Mouse (Mus musculus) right cerebral cortex, adult 18-20 months (tissue): ENCODE measurements around the gene Hoxa10.

Source experiments
- DNase-seq: peaks from one replicate; pipeline ENCODE4 v3.0.0; 2022; ENCODE audit warnings: mixed read lengths

Gene Hoxa10

GRCm38 (mm10) chr6:52216691-52217458 lies 23.8 kb downstream of the Hoxa10 start:
- no peak for DNase-seq

GRCm38 (mm10) chr6:52215771-52216535 lies 24.7 kb downstream of the Hoxa10 start:
- DNase-seq, result no peak

- DNase-seq, result no peak
Measured at GRCm38 (mm10) chr6:52215070-52215469, 25.6 kb downstream of the Hoxa10 start.

GRCm38 (mm10) chr6:52214271-52214670 lies 26.4 kb downstream of the Hoxa10 start:
- no peak for DNase-seq

- DNase-seq, result no peak
Measured at GRCm38 (mm10) chr6:52213119-52213986, 27.3 kb downstream of the Hoxa10 start, which contains the start of the genes Hoxa3 and Gm28308. TSS of gene Hoxa3 (minus strand) at chr6:52213336. TSS of gene Gm28308 (minus strand) at chr6:52213339.

GRCm38 (mm10) chr6:52212556-52213118 lies 28.0 kb downstream of the Hoxa10 start:
- no peak for DNase-seq

- DNase-seq, result no peak
Measured at GRCm38 (mm10) chr6:52211961-52212360, 28.7 kb downstream of the Hoxa10 start.

GRCm38 (mm10) chr6:52211170-52211935 lies 29.3 kb downstream of the Hoxa10 start:
- DNase-seq, result peak; percentile 58

GRCm38 (mm10) chr6:52209685-52210046 lies 31.0 kb downstream of the Hoxa10 start:
- DNase-seq, result no peak

GRCm38 (mm10) chr6:52208868-52209684 lies 31.6 kb downstream of the Hoxa10 start:
- no peak for DNase-seq

GRCm38 (mm10) chr6:52208072-52208867 lies 32.4 kb downstream of the Hoxa10 start, which contains the start of gene Hoxa6:
TSS of gene Hoxa6 (minus strand) at chr6:52208722.
- no peak for DNase-seq

GRCm38 (mm10) chr6:52207684-52207976 lies 33.0 kb downstream of the Hoxa10 start:
- DNase-seq, result no peak

- no peak for DNase-seq
Measured at GRCm38 (mm10) chr6:52206882-52207683, 33.6 kb downstream of the Hoxa10 start.

GRCm38 (mm10) chr6:52205638-52206621 lies 34.7 kb downstream of the Hoxa10 start:
- DNase-seq, result no peak

- no peak for DNase-seq
Measured at GRCm38 (mm10) chr6:52205221-52205620, 35.4 kb downstream of the Hoxa10 start.

- DNase-seq, result no peak
Measured at GRCm38 (mm10) chr6:52204050-52204752, 36.5 kb downstream of the Hoxa10 start, which contains the start of gene Hoxa5. TSS of gene Hoxa5 (minus strand) at chr6:52204587.

GRCm38 (mm10) chr6:52203371-52204049 lies 37.1 kb downstream of the Hoxa10 start:
- DNase-seq, result no peak
